18 mouse cellular contexts compared by ENCODE assay signal in the genomic region with DNA sequence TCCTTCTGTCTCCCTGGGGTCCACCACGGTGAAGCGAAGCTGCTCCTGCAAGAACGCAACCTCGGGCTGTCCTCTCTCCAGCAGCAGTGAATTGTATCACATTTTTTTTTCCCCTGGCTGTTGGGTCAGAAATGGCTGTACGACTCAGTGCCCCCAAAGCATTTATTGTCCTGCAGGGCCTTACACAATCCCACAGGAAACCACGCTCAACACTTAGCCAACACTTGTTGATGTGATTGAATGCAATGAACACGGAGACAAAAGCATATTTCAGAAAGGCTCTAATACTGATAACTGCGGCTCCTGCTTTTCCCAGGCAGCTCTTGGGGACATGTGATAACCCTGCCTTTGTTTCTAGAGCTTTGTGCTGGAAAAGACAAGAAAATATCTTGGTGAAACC. TPM values are rescaled to one million over a fixed set of nuclear protein-coding genes. Genes with fewer than 3 reads are reported as not detected.
DNase-seq lines count a peak whose midpoint lies in the region; ATAC-seq lines count a peak whose summit lies in the region.
"Had no signal": no experiment of that assay in that cellular context is flagged by ENCODE, and none has a peak within 500 bp of the region (broad histone marks: within the 10 kb centered on the region; RNA-seq: fewer than 3 reads in every experiment).

A gene (minus strand): TSS at position 137 of the 400 bp plus-strand sequence.

- ATAC-seq in common myeloid progenitor, adult 5-6 weeks (replicated peaks; ENCODE audit: low read depth, poor library complexity, severe bottlenecking), result peak; percentile 54
- ATAC-seq in forebrain, embryonic 14.5 days, result no peak
- ATAC-seq: hindbrain, embryonic 16.5 days; midbrain, embryonic 16.5 days had no signal

- 46% methylated on average over 8 of the region's 8 CpGs for WGBS in heart, embryonic 10.5 days
- 72% methylated on average over 8 of the region's 8 CpGs for WGBS in limb, embryonic 10.5 days
- WGBS in forebrain, embryonic 14.5 days, result 84% methylated on average over 8 of the region's 8 CpGs

- no peak within 1 kb of the TSS for H3K4me2 ChIP-seq in forebrain, embryonic 14.5 days (ENCODE audit: low read length)
- H3K4me2 ChIP-seq: embryonic facial prominence, embryonic 12.5 days; liver, embryonic 13.5 days had no signal

- peak; percentile 75 for DNase-seq in heart, embryonic 10.5 days (ENCODE audit: low spot score)
- no peak for DNase-seq in heart, adult 8-10 months (ENCODE audit: low spot score)
- DNase-seq in 3T3-L1 (ENCODE audit: low read depth, low spot score), result peak; percentile 21
- DNase-seq in limb, embryonic 10.5 days (ENCODE audit: low spot score), result no peak
- no peak for DNase-seq in urinary bladder, postnatal 25 days (ENCODE audit: low spot score)
- DNase-seq in cerebellum, postnatal 14 days, result no peak
- no peak for DNase-seq in forebrain, embryonic 14.5 days (ENCODE audit: low spot score)
- DNase-seq: adrenal gland, postnatal 10 days; kidney, adult 18-20 months; kidney, postnatal 36 days; liver, embryonic 13.5 days; right cerebral cortex, postnatal 4 days had no signal

- H3K9me3 ChIP-seq in heart, embryonic 10.5 days, result no peaks in the 10 kb centered on the region
- H3K9me3 ChIP-seq in limb, embryonic 10.5 days (replicated peaks), result no peaks in the 10 kb centered on the region
- no peaks in the 10 kb centered on the region for H3K9me3 ChIP-seq in forebrain, embryonic 14.5 days (replicated peaks; ENCODE audit: control insufficient read depth, low read length)
- H3K9me3 ChIP-seq: embryonic facial prominence, embryonic 12.5 days; G1E; liver, embryonic 13.5 days had no signal

- H3K4me1 ChIP-seq in heart, embryonic 10.5 days, result no peaks in the 10 kb centered on the region
- no peaks in the 10 kb centered on the region for H3K4me1 ChIP-seq in limb, embryonic 10.5 days
- H3K4me1 ChIP-seq in forebrain, embryonic 14.5 days (ENCODE audit: control insufficient read depth, insufficient read depth, low read length), result no peaks in the 10 kb centered on the region
- H3K4me1 ChIP-seq: embryonic facial prominence, embryonic 12.5 days; liver, embryonic 13.5 days had no signal

- H3K9ac ChIP-seq in forebrain, embryonic 14.5 days (ENCODE audit: low read length), result no peak within 1 kb of the TSS
- H3K9ac ChIP-seq: embryonic facial prominence, embryonic 12.5 days; liver, embryonic 13.5 days had no signal

- H3K4me3 ChIP-seq in heart, embryonic 10.5 days, result no peak within 1 kb of the TSS
- H3K4me3 ChIP-seq in limb, embryonic 10.5 days, result no peak within 1 kb of the TSS
- no peak within 1 kb of the TSS for H3K4me3 ChIP-seq in forebrain, embryonic 14.5 days (ENCODE audit: low read depth, low read length)
- H3K4me3 ChIP-seq: embryonic facial prominence, embryonic 12.5 days; liver, embryonic 13.5 days had no signal

- no peaks in the 10 kb centered on the region for H3K36me3 ChIP-seq in heart, embryonic 10.5 days
- no peaks in the 10 kb centered on the region for H3K36me3 ChIP-seq in limb, embryonic 10.5 days
- H3K36me3 ChIP-seq in forebrain, embryonic 14.5 days (ENCODE audit: control insufficient read depth, insufficient read depth, low read length), result no peaks in the 10 kb centered on the region
- H3K36me3 ChIP-seq: embryonic facial prominence, embryonic 12.5 days; G1E; liver, embryonic 13.5 days had no signal

- peaks cover 8% of the 10 kb centered on the region; the same call in 1 of the 2 replicates for H3K27me3 ChIP-seq in heart, embryonic 10.5 days (ENCODE audit: insufficient read depth, poor library complexity, severe bottlenecking)
- H3K27me3 ChIP-seq in limb, embryonic 10.5 days (ENCODE audit: low read depth, poor library complexity, severe bottlenecking), result peaks cover 100% of the 10 kb centered on the region
- no peaks in the 10 kb centered on the region for H3K27me3 ChIP-seq in forebrain, embryonic 14.5 days (replicated peaks; ENCODE audit: control insufficient read depth, insufficient read depth, low read length)
- H3K27me3 ChIP-seq: liver, embryonic 13.5 days had no signal

- H3K27ac ChIP-seq in heart, embryonic 10.5 days, result peak within 1 kb of the TSS; percentile 36; the same call in 1 of the 2 replicates
- H3K27ac ChIP-seq in limb, embryonic 10.5 days, result peak within 1 kb of the TSS; percentile 53; the same call in 1 of the 2 replicates
- H3K27ac ChIP-seq in forebrain, embryonic 14.5 days (ENCODE audit: low read depth, low read length), result no peak within 1 kb of the TSS
- H3K27ac ChIP-seq: embryonic facial prominence, embryonic 12.5 days; liver, embryonic 13.5 days had no signal

RNA-seq across cellular contexts. Expression of the gene that starts here (rescaled TPM):
- 3.6 and 5.8 TPM in 2 replicates for polyA plus RNA-seq in heart, embryonic 10.5 days (2016; fragmentation: Nextera tagmentation; extraction: Ambion mirVana)
- 1 to 10 TPM; 1.9 to 3.0 (median 2.2) TPM for total RNA-seq in heart, adult 8-10 months (2022)
- 1.4 and 1.9 TPM in 2 replicates for total RNA-seq in common myeloid progenitor, adult 5-6 weeks (2017)
- 0.28 and 0.39 TPM in 2 replicates for polyA plus RNA-seq in limb, embryonic 10.5 days (2016; fragmentation: Nextera tagmentation; extraction: Ambion mirVana)
- 0.22 and 0.27 TPM in 2 replicates for polyA plus RNA-seq in forebrain, embryonic 14.5 days (2014; fragmentation: Nextera tagmentation; extraction: Ambion mirVana)
- polyA plus RNA-seq: C2C12, G1E had no signal

Comparison
In these comparisons a context has a peak if more than half of its experiments do, and no peak if none do; other contexts are left out.
1. DNase-seq: peak in heart, embryonic 10.5 days (single experiment) and 3T3-L1 (single experiment); none in heart, adult 8-10 months (single experiment), limb, embryonic 10.5 days (single experiment), urinary bladder, postnatal 25 days (single experiment), cerebellum, postnatal 14 days (0 of 2) and forebrain, embryonic 14.5 days (single experiment).